Mouse (Mus musculus): Measurements from ENCODE around the gene Pla2g7. TPM values are rescaled to one million over a fixed set of nuclear protein-coding genes. Genes with fewer than 3 reads are reported as not detected.

Pla2g7 gene
- polyA plus RNA-seq (2014; fragmentation: Illumina TruSeq; extraction: RNeasy Lipid Tissue Mini Kit (QIAGEN cat#74804); ENCODE audit: low read depth, low replicate concordance) = 6.8 TPM

GRCm38 (mm10) chr17:43567992-43568888, at the start of gene Pla2g7:
Gene Pla2g7, plus strand, starts transcription at chr17:43568098.

GRCm38 (mm10) chr17:43543539-43543938, 24.4 kb upstream of the Pla2g7 start, which contains the start of gene Ankrd66:
Gene Ankrd66, minus strand, starts transcription at chr17:43543639.

GRCm38 (mm10) chr17:43629496-43630426, 61.9 kb downstream of the Pla2g7 start, which contains the start of gene Tdrd6:
Gene Tdrd6, minus strand, starts transcription at chr17:43630299.

Other genes with a start within 250 kb of the Pla2g7 start
- gene Adgrf5, start 207.6 kb upstream of the Pla2g7 start, polyA plus RNA-seq (2014; fragmentation: Illumina TruSeq; extraction: RNeasy Lipid Tissue Mini Kit (QIAGEN cat#74804); ENCODE audit: low read depth, low replicate concordance) = 134 TPM
- gene Mep1a, start 65.3 kb upstream of the Pla2g7 start, polyA plus RNA-seq (2014; fragmentation: Illumina TruSeq; extraction: RNeasy Lipid Tissue Mini Kit (QIAGEN cat#74804); ENCODE audit: low read depth, low replicate concordance) = not detected
- gene Ankrd66, start 24.5 kb upstream of the Pla2g7 start, polyA plus RNA-seq (2014; fragmentation: Illumina TruSeq; extraction: RNeasy Lipid Tissue Mini Kit (QIAGEN cat#74804); ENCODE audit: low read depth, low replicate concordance) = not detected
- gene Tdrd6, start 62.2 kb downstream of the Pla2g7 start, polyA plus RNA-seq (2014; fragmentation: Illumina TruSeq; extraction: RNeasy Lipid Tissue Mini Kit (QIAGEN cat#74804); ENCODE audit: low read depth, low replicate concordance) = not detected
- gene Slc25a27, start 99.1 kb downstream of the Pla2g7 start, polyA plus RNA-seq (2014; fragmentation: Illumina TruSeq; extraction: RNeasy Lipid Tissue Mini Kit (QIAGEN cat#74804); ENCODE audit: low read depth, low replicate concordance) = 6.2 TPM
- 8.5 TPM for gene Cyp39a1, start 99.3 kb downstream of the Pla2g7 start, polyA plus RNA-seq (2014; fragmentation: Illumina TruSeq; extraction: RNeasy Lipid Tissue Mini Kit (QIAGEN cat#74804); ENCODE audit: low read depth, low replicate concordance)
- gene Rcan2, start 233.3 kb downstream of the Pla2g7 start, polyA plus RNA-seq (2014; fragmentation: Illumina TruSeq; extraction: RNeasy Lipid Tissue Mini Kit (QIAGEN cat#74804); ENCODE audit: low read depth, low replicate concordance) = 348 TPM

Measured in heart, adult 10 weeks (tissue).